Mouse (Mus musculus): Measurements from ENCODE around the gene Tssk1. TPM values are rescaled to one million over a fixed set of nuclear protein-coding genes. Genes with fewer than 3 reads are reported as not detected.

Gene Tssk1
- total and polyA plus RNA-seq, 3 experiments = 0.16 TPM; not detected in 2

- Histone ChIP-seq H3K79me2 (replicated peaks; ENCODE audit: control insufficient read depth, extremely low read depth, insufficient read depth, poor library complexity, severe bottlenecking) (no peaks in the 10 kb centered on the region), H3K9me3 (replicated peaks; ENCODE audit: low read length) (no peaks in the 10 kb centered on the region), H3K4me1 (ENCODE audit: control insufficient read depth in 1 of 2, insufficient read depth in 2 of 2) (no peaks in the 10 kb centered on the region), H3K27me3 (replicated peaks) (no peaks in the 10 kb centered on the region), H3K4me2 (ENCODE audit: insufficient read depth, low read depth, poor library complexity, severe bottlenecking) (no peak within 1 kb of the TSS), H3K4me3 (replicated peaks in 1 of 3; ENCODE audit: low read depth in 2 of 3, low read length in 2 of 3, poor library complexity in 1 of 3) (no peak within 1 kb of the TSS), H3K36me3 (replicated peaks in 1 of 2; ENCODE audit: control insufficient read depth in 1 of 2, insufficient read depth in 1 of 2, low read length in 1 of 2) (peaks cover 46 to 60% of the 10 kb centered on the region in 2 experiments), H3K9ac (ENCODE audit: insufficient read depth, low read depth) (no peak within 1 kb of the TSS), H3K27ac (ENCODE audit: insufficient read depth, low read depth) (no peak within 1 kb of the TSS)
- in situ Hi-C loops (cut with MboI; ENCODE audit: low pct_ligation_motif_present, low pct_unique_long_range_greater_than_20kb, low sequenced_read_pairs) = no loop called here
- dilution Hi-C loops (cut with MboI; ENCODE audit: extremely low pct_ligation_motif_present, extremely low pct_unique_long_range_greater_than_20kb, low sequenced_read_pairs) = no loop called here
- TF ChIP-seq JUND (conservative IDR thresholded peaks at IDR 0.05; ENCODE audit: low read depth, low read length) (no peak), MEF2A (IDR thresholded peaks at IDR 0.05; ENCODE audit: borderline replicate concordance, low read depth, low read length) (no peak), ZKSCAN1 (IDR thresholded peaks at IDR 0.05; ENCODE audit: borderline replicate concordance, low read depth, low read length) (no peak), SMC3 (IDR thresholded peaks at IDR 0.05; ENCODE audit: low read depth, low read length) (no peak)
- DNase-seq (ENCODE audit: extremely low read depth) = no peak
These were observed 4.4 kb downstream of the Tssk1 start, which contains the start of the genes Dgcr2 and Tssk2 for GRCm38 (mm10) chr16:17898462-17898861. Dgcr2 (minus strand) TSS chr16:17898562. Tssk2 (plus strand) TSS chr16:17898637.

- in situ Hi-C loops (cut with MboI; ENCODE audit: low pct_ligation_motif_present, low pct_unique_long_range_greater_than_20kb, low sequenced_read_pairs) = loop anchor here (5.0 kb wide), 2 partner anchors 76 to 126 kb away; no protein-coding TSS in a partner anchor
- Histone ChIP-seq H3K27me3 (replicated peaks) (peaks cover 25% of the 10 kb centered on the region), H3K9ac (ENCODE audit: insufficient read depth, low read depth) (peak within 1 kb of the TSS; percentile 74), H3K4me3 (replicated peaks in 1 of 3; ENCODE audit: low read depth in 2 of 3, low read length in 2 of 3, poor library complexity in 1 of 3) (peak within 1 kb of the TSS; percentile 73 to 90 (median 78)), H3K4me1 (ENCODE audit: control insufficient read depth in 1 of 2, insufficient read depth in 2 of 2) (peaks cover 4 to 9% of the 10 kb centered on the region in 2 experiments; a peak in 3 of 4 replicates), H3K9me3 (replicated peaks; ENCODE audit: low read length) (peaks cover 8% of the 10 kb centered on the region), H3K4me2 (ENCODE audit: insufficient read depth, low read depth, poor library complexity, severe bottlenecking) (peak within 1 kb of the TSS; percentile 80), H3K36me3 (replicated peaks in 1 of 2; ENCODE audit: control insufficient read depth in 1 of 2, insufficient read depth in 1 of 2, low read length in 1 of 2) (peaks cover 34 to 39% of the 10 kb centered on the region in 2 experiments), H3K27ac (ENCODE audit: insufficient read depth, low read depth) (peak within 1 kb of the TSS; percentile 10; the same call in 1 of the 2 replicates), H3K79me2 (replicated peaks; ENCODE audit: control insufficient read depth, extremely low read depth, insufficient read depth, poor library complexity, severe bottlenecking) (peaks cover 14% of the 10 kb centered on the region)
- DNase-seq (ENCODE audit: extremely low read depth) = peak; percentile 99
- dilution Hi-C loops (cut with MboI; ENCODE audit: extremely low pct_ligation_motif_present, extremely low pct_unique_long_range_greater_than_20kb, low sequenced_read_pairs) = no loop called here
- TF ChIP-seq ZMIZ1 (IDR thresholded peaks at IDR 0.05; ENCODE audit: low read depth, low read length) (0 out of 2 replicates have a peak, but pooled peaks have one; percentile 61), MYC (IDR thresholded peaks at IDR 0.05; ENCODE audit: low read depth, low read length) (peak; percentile 91), NELFE (IDR thresholded peaks at IDR 0.05; ENCODE audit: low read depth, low read length) (peak; percentile 87), NRF1 (IDR thresholded peaks at IDR 0.05; ENCODE audit: low read depth, low read length) (peak; percentile 64), MEF2A (IDR thresholded peaks at IDR 0.05; ENCODE audit: borderline replicate concordance, low read depth, low read length) (peak; percentile 77), ETS1 (conservative IDR thresholded peaks at IDR 0.05; ENCODE audit: low read depth, low read length) (no peak; the same call in 1 of the 2 replicates), SIN3A (IDR thresholded peaks at IDR 0.05; ENCODE audit: low read length) (peak; percentile 98), ZC3H11A (IDR thresholded peaks at IDR 0.05; ENCODE audit: low read depth, low read length) (no peak), CHD1 (IDR thresholded peaks at IDR 0.05; ENCODE audit: low read depth, low read length) (no peak), POLR2AphosphoS2 (IDR thresholded peaks at IDR 0.05; ENCODE audit: low read depth, low read length) (peak; percentile 61; the same call in 1 of the 2 replicates), ZNF384 (IDR thresholded peaks at IDR 0.05; ENCODE audit: low read depth, low read length) (peak; percentile 100), CHD2 (IDR thresholded peaks at IDR 0.05; ENCODE audit: low read length) (peak; percentile 87), ELF1 (IDR thresholded peaks at IDR 0.05; ENCODE audit: low read depth, low read length) (peak; percentile 91), MAX (IDR thresholded peaks at IDR 0.05; ENCODE audit: low read length) (no peak; the same call in none of the 2 replicates), RCOR1 (conservative IDR thresholded peaks at IDR 0.05; ENCODE audit: low read depth, low read length) (0 out of 2 replicates have a peak, but pooled peaks have one; percentile 42), MAFK (IDR thresholded peaks at IDR 0.05; ENCODE audit: insufficient replicate concordance, low read length) (no peak), BHLHE40 (IDR thresholded peaks at IDR 0.05; ENCODE audit: low read depth, low read length) (peak; percentile 39; the same call in 1 of the 2 replicates), EP300 (IDR thresholded peaks at IDR 0.05; ENCODE audit: low read length) (no peak), CTCF (conservative IDR thresholded peaks at IDR 0.05 in 1 of 2, IDR thresholded peaks at IDR 0.05 in 1 of 2; ENCODE audit: low read depth in 2 of 2, low read length in 2 of 2) (peak; percentile 66 to 96), JUN (IDR thresholded peaks at IDR 0.05; ENCODE audit: insufficient read depth, low read depth, low read length) (no peak), SMC3 (IDR thresholded peaks at IDR 0.05; ENCODE audit: low read depth, low read length) (peak; percentile 82), TCF12 (IDR thresholded peaks at IDR 0.05; ENCODE audit: low read depth, low read length) (peak; percentile 64; the same call in 1 of the 2 replicates), E2F4 (IDR thresholded peaks at IDR 0.05; ENCODE audit: insufficient replicate concordance, low read depth, low read length) (no peak), HCFC1 (IDR thresholded peaks at IDR 0.05; ENCODE audit: low read depth, low read length) (peak; percentile 99), USF1 (IDR thresholded peaks at IDR 0.05; ENCODE audit: low read depth, low read length) (no peak), ZKSCAN1 (IDR thresholded peaks at IDR 0.05; ENCODE audit: borderline replicate concordance, low read depth, low read length) (no peak), UBTF (IDR thresholded peaks at IDR 0.05; ENCODE audit: low read depth, low read length) (no peak), JUND (conservative IDR thresholded peaks at IDR 0.05; ENCODE audit: low read depth, low read length) (peak; percentile 66), PAX5 (IDR thresholded peaks at IDR 0.05; ENCODE audit: low read length) (no peak), TBP (conservative IDR thresholded peaks at IDR 0.05; ENCODE audit: low read depth, low read length) (peak; percentile 75), POLR2A (IDR thresholded peaks at IDR 0.05; ENCODE audit: low read depth, low read length) (peak; percentile 92)
These were observed 17.1 kb downstream of the Tssk1 start, which contains the start of gene Ess2 for GRCm38 (mm10) chr16:17911052-17911595. Ess2 (minus strand) TSS chr16:17911348.

Measured in CH12.LX (cell line).